Mouse (Mus musculus) kidney, adult 9 months (tissue): ENCODE measurements around the gene Btnl9.
A peak's percentile ranks its signal among the peaks of the same experiment; 100 is the strongest.
"Not testable (repeated sequence)": the region's sequence is repeated elsewhere in the genome, so short reads cannot be mapped to it uniquely, and the experiment has no call there.

ENCODE experiments used
- DNase-seq: peaks from one replicate; pipeline ENCODE4 v3.0.0; 2022

Btnl9 gene

GRCm38 (mm10) chr11:49186955-49187488 is at the start of gene Btnl9:
TSS of gene Btnl9 (minus strand) at chr11:49187159.
- DNase-seq, result peak; percentile 26

DNA sequence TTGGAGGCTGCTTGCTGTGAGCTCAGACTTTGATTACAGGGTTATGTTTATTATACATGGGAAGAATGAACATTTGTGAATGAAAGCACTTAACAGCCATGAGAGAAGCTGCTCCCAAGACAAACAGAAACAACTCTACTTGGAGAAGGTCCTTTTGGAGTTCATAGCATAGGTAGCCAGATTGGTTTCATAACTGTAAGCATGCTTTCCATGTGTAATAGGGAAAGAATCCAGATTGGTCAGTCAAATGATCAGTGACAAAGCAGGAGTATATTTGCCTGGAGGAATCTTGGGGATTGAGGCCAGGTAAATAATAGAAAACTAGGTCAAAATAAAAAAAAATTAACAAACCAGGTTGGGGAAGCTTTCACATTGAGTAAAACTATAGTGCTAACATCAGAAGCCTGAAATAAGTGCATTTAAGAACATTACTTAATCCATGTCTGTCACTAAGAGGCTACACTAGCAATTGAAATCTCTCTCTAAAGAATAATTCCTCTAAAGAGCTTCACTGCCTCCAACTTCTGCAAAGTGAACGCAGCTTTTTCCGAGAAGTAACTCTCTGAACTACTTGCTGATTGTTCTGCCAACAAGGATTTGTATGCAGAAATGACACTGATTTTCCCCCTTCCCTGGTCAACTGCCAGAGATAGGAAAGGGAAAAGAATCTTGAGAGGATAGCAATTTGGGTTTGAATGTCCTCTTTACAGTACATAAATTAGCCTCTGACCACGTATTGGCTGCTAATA is 48.7 kb upstream of the Btnl9 start:
- no peak for DNase-seq

DNA sequence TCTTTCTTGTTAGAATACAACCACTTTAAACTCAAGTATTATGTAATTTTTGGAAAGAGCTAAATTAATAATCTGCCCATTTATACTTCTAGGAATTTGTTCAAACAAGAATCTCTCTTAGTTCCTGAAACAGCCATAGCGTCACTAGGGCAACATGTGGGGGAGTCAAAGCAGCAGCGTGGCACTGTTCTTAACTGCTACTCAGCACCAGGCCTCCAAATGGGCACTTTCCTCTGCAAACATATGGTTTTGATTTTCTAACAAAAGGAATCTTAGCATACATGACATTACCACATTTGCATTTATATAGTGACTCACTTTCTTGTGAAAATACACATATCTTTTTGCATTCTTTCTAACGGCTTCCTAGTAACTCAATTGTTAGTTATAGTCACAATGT is 45.8 kb upstream of the Btnl9 start:
- no peak for DNase-seq

DNA sequence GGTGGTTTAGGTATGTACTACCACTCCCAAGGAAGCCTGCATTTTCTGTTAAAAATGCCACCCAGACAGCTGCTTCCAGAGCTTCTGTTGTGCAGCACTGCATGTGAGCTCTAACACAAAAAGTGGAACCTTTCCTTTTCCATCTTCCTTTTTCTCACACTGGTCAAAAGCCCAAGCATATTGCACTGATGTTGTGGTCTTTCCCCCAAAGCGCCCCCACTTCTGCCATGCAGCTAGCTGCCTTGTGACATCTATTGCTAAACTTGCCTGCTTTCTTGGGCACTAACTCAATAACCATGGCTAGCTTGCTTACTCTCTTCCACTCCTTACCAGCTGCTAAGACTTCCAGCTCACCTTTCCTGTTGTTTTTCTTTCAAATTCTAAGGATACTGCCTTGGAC is 37.5 kb upstream of the Btnl9 start:
- no peak for DNase-seq

DNA sequence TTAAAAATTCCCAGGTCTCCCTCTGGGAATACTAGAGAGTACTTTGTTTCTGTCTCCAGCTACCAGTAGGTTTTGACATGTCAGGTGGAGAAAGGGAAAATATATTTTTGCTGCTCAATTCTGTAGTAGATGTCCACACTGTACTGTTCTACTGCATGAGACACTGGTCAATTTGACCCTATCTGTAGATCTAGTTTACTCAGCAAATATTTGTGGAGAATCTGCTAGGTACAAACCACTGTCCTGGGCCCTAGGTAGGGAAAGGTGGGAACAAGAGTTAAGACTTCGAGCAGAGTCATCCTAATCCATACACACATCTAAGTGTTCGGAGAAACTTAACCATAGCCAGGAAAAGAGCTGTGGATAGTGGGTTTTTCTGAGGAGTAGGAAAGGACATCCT is 32.3 kb upstream of the Btnl9 start:
- DNase-seq, result no peak

GRCm38 (mm10) chr11:49213505-49213904 is 26.5 kb upstream of the Btnl9 start:
- DNase-seq, result peak; percentile 51

GRCm38 (mm10) chr11:49212577-49212976 is 25.6 kb upstream of the Btnl9 start:
- no peak for DNase-seq

DNA sequence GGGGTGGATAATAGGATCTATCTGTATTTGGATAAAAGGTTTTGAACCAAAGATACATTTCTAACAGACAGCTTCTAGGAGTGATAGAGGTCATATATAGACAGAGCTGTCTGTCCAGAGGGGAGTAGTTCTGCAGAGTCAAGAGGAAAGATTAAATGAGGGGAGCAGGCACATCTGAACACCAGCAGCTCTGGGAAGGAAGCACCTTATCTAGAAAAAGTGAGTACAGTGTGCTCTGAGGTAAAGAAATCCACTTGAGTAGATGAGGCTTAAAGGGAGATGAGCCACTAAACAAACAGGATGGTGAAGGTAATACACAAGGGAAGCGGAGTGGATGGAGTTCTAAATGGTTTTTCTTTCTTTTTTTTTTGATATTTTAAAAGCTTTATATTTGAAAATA is 20.5 kb upstream of the Btnl9 start:
- DNase-seq, result no peak

DNA sequence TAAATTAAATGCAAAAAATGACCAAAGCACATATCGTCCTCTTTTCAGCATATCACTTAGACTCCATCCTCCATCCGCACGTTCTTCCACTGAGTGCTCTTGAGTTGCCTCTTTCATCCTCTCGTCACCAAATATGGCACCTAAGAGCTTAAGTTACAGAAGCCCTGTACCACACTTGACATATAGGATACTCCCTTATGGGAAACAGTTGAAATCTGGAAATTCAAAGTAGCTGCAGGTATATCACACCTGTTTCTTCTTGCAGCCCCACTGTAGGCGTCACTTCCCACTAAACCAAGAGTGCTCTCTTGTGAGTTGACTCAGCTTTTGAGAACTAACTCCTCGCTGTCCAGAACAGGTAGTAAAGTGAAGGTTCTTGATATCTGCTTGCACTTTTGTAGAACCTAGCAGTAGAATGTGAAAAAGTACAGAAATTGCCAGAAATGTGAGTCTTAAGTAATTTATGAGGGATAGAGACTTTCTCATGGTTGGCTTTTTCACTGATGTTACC is 18.2 kb upstream of the Btnl9 start:
- DNase-seq, result no peak

DNA sequence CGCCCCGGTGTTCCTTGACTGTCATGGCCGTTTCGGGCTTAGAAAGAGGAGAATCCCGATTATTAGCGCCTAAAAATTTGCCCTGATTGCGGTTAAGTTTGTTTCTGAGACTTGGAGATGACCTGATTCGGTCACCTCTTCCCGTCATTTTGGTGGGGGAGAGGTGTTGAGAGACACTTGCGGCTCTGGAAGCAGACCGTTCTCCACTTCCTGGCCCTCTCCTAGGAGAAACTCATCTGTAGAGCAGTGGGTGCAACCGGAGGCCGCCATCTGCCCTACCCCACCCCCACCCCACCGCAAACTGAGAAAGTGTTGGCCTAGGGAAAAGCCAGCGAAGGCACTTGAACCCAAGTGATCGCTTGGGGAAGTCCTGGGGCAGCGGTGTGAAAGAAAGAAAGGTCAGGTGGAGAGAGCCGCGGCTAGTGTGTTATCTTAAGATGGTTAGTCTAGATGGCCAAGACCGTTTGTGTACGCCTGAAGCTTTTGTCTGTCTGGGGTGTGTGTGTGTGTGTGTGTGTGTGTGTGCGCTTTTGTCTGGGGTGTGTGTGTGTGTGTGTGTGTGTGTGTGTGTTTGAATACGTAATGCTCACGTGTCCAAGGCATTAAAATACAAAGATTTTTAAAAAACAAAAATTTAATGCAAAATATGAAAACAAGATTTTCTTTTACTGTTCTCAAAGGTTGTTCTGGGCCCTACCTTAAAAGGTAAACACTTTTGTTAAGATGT is 17.0 kb upstream of the Btnl9 start:
- DNase-seq, result no peak

GRCm38 (mm10) chr11:49203129-49203768 is 16.3 kb upstream of the Btnl9 start, which contains the start of gene Zfp62:
TSS of gene Zfp62 (plus strand) at chr11:49203292.
- DNase-seq, result peak; percentile 97

DNA sequence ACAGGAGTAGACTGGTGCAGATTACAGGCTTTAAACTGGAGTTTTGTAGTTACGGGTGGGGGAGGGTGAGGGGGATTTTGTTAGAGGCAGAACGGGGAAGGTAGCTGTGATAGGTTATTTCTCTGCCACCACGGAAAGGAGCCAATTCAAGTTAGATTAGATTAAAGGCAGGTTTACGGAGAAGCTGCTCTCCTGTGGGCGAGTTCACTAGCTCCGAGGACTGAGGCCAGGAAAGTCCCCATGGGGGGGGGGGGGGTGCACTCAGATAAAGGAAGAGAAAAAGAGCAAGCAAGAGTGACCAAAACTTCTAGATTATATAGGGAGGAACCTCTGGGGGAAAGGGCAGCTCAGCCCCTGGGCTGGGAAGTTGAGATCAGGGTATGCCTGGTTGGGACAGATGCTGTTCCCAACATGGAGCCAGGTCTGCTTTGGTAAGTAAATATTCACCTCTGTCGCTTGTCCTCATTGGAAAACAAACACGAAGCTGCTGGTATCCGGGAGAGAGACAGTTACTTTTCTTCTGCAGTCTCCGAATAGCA is 15.6 kb upstream of the Btnl9 start:
- no peak for DNase-seq

DNA sequence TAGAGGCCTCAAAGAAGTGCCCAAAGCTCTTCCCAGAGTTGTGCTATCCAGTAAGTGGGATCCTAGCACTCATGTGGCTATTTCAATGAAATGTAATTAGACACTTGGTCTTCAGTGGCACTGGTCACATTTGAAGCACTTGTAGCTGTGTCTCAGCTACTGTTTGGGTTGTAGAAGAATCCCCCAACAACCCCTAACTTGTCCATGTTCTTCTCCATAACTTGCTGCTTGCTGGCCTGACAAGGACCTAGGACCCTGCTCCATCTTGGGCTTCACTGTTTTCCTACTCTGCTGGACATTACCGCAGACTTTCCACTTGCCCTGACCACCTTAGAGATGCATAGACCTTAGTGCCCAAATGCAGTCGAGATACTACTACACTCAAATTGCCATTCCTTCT is 15.1 kb upstream of the Btnl9 start:
- peak; percentile 20 for DNase-seq

DNA sequence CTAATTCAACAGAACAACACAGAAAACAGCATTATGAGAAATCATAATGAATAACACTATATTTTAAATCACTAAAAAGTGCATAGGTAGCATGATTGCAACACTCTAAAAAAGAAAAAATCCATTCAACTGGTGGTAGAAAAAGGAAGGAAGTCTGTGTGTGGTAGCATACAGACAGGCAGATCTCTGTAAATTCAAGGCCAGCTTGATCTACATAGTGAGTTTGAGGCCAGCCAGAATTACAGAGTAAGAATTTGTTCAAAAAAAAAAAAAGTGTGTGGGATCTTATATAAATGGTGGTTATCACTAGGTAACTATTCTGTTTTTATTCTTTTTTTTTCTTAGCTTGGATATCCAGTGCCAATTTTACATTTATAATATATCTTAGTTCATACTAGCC is 14.2 kb upstream of the Btnl9 start:
- DNase-seq, result no peak

DNA sequence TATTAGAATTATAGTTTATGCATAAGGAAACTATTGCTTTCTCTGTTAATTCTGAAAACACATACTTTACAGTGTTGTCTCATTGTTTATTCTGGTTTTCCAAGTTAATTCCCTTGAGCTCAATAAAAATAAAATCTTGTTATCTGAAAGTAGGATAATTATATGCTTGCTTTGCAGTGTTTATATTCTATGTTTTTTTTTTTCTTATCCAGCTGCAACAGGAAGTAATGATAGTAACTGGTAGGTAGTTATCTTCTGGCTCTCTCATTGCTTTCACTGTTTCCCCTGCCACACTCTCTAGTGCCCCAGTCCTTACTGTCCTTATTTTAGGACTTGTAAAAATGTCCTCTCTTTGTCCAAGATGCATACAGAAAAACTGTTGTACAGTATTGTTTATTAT is 13.7 kb upstream of the Btnl9 start:
- DNase-seq, result no peak

- DNase-seq, result peak; percentile 45
These were observed 8.9 kb upstream of the Btnl9 start for GRCm38 (mm10) chr11:49195819-49196322.

- not testable (repeated sequence) for DNase-seq
These were observed 7.8 kb upstream of the Btnl9 start for GRCm38 (mm10) chr11:49194771-49195170.

DNA sequence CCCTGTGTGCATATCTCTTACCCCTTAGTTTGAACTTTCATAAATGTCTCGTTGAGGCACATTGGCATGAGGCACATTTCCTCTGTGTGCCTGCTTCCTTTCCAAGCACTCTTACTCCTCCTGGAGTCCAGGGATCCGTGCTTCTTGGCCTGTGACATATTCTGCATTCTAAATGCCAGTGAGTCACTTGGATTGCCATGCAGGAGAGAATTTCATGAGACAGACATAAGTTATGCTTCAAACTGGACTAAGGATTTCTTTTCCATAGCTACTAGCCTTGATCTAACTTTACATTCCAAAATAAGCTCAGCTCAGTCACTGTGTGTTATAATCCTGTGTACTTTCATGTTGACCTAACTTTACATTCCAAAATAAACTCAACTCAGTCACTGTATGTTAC is 4.1 kb upstream of the Btnl9 start:
- DNase-seq, result no peak

GRCm38 (mm10) chr11:49189737-49190136 is 2.8 kb upstream of the Btnl9 start:
- DNase-seq, result peak; percentile 87

DNA sequence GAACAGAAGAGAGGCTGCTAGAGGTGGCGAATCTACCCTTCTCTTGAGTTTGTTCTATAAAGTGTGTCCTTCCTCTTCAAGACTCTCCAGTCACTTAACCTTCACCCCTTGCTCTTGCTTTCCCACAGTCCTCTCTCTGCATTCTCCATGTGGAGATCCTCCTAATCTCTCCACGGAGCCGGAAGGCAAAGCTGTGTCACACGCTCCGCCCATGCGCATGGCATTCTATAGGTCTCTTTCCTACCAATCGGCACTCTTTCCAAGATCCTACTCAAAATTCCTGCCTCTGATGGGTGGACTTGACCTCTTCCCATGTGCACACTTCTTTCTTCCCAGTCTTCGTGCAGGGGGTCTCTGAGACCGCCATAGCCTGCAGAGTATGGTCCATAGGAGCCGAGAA is 742 bp upstream of the Btnl9 start:
- DNase-seq, result no peak

DNA sequence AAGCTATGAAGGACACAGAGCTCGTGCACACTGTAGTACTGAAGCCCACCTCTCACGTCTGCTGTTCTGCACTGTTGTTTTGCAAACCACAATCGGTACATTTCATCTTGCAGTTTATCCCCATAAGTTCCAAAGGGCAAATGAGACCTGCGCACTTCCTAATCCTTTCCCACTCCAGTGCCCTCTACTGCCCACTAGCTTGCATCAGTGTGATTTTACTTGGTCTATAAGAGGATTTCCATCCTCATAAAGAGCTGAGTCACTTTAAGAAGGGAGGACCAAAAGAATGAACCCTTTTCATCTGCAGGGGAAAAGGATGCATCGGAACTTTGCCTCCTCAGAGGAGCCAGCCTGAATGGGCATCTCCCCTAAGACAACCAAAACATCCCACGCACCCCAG is 507 bp downstream of the Btnl9 start:
- no peak for DNase-seq

GRCm38 (mm10) chr11:49183172-49183571 is 3.8 kb downstream of the Btnl9 start:
- no peak for DNase-seq
